Mouse (Mus musculus) cerebellum, postnatal 10 days (tissue): ENCODE results near the gene Col23a1.
A peak's percentile ranks its signal among the peaks of the same experiment; 100 is the strongest.

Source experiments
- DNase-seq, 2 experiments: peaks; one replicate each; pipeline ENCODE4 v3.0.0; 2021; ENCODE audit warnings: mixed read lengths in 2 of 2

Gene Col23a1

DNA sequence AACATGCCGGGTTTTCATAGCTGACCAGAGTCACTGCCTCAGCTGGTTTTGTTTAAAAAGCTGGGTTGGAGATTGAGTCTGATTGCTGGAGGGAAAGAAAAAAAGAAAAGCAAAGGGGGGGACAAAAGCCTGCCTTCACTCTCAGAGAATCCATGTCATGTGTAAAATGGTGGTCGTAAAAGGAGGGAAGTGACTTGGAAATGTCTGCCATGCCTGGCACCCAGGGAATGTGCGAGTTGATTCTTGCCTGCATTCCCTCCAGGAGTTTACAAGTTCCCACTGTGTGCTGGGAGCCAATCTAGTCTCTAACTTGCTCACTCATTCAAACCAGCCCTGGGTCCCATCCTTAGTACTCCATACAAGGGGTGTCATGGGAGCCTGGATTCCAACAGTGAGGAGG, 100.8 kb downstream of the Col23a1 start:
- no peak for DNase-seq

DNA sequence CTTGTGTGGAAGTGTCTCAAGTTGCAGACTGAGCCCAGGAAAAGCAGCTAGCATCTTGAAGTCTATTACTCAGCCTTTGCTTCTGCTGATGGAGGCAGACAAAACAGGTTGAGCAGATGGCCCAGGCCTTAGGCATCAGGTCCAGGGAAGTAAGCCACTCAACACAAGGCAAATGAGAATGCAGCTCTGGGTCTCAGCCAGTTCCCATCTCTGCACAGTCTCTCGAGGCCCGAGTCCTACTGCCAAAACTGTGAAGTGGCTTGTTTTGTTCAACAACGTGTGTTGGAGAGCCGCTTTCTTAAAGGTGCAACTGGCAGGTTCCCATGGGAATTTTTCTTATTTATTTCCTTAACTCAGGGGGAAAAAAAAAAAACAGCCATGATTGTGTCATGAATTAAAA, 101.8 kb downstream of the Col23a1 start:
- peak; percentile 91 to 93 for DNase-seq

DNA sequence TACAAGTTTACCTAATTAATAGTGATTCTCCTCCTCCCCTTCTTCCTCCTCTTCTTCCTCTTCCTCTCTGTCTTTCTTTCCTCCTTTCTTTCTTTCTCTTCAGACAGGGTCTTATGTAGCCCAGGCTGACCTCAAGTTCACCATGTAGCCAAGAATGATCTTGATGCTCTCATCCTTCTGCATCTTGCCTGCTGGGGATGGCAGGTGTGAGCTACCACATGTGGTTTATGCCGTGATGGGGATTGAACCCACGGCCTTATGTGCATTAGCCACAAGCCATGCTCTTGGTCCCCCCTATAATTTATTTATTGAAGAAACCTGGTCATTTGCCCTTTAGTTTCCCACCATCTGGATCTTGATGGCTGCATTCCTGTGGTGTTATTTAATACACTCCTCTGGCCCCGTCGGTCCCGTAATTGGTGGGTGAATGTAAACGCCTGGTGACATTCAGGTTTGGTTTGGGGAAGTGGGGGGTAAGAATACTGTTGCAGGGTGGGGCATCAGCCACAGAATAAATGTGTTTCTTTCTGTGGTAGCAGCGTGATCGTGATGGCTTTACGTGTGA, 104.7 kb downstream of the Col23a1 start:
- DNase-seq, result no peak

DNA sequence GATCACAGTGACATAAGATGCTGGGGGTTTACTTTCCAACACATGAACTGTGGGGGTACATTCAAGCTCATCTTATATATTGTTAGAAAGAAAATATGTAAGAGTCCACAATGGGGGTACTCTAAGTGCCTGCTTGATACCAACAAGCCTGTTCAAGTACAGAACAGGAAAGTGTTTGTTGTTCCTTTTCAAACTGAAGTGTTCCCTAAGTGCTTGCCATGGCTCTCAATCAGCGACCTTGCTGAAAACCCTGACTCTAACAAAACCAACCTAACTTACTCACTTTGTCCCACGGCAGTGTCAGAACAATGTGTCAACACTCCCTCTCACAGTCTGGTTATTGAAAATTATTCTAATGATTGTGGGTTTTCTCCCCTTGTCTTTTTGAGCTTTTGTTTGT, 106.7 kb downstream of the Col23a1 start:
- no peak for DNase-seq

DNA sequence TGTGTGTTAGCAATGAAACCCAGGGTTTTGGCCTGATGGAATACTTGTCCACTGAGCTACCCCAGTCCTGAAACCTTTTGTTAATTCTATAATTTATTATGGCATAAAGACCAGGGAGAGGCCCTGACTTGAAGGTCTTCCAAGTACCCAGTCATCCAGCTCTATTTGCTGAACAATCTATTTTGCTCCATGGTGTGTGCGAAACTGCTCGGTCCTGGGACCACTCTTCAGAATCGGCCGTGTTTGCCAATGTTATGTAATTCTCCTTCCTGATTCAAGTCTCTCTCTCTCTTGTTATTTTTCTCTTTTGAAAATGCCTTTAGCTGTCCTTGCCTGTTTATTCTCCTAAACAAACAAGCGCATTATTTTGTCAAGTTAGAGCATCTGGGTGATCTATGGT, 108.4 kb downstream of the Col23a1 start:
- DNase-seq, result no peak

DNA sequence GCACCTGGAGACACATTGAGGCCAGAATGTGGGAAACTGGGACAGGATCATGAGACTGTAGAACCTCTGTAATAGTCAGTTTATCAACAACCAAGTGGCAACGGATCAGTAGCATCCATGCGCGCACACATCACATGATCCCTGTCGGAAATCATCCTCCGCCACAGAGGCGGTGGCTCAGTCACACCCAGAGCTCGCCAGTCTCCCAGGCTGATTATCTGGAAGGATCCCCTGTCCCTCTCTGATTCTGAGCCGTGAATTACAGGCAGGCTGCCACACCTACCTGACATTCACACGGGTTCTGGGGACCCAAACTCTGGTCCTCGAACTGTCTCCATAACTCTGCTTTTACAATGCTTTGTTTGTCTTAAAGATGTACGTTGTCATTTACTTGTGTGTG, 110.6 kb downstream of the Col23a1 start:
- DNase-seq, result no peak

DNA sequence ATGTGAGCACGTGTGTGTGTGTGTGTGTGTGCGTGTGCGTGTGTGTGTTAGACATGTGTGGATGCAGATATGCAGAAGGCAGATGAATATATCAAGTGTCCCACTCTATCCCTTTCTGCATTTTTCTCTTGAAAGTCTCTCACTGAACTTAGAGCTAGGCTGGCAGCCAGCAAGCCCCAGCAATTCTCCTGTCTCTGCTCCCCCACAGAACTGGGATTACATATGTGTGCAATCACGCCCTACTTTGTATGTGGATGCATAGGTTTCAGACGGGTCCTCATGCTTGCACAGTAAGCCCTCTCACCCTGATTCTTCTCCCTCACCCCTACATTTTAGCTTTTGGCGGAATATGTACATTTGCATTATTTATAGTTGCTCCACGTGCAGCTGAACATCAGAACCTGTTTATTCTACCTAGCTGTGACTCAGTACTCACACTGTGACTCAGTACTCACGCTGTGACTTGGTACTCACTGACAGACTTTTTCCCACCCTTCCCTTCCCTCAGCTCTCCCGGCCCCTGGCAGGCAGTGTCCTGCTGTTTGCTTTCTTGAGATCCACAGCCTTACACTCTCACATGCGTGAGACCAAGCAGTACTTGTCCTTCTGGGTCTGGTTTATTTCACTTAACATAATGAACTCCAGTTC, 111.9 kb downstream of the Col23a1 start:
- DNase-seq, result no peak

DNA sequence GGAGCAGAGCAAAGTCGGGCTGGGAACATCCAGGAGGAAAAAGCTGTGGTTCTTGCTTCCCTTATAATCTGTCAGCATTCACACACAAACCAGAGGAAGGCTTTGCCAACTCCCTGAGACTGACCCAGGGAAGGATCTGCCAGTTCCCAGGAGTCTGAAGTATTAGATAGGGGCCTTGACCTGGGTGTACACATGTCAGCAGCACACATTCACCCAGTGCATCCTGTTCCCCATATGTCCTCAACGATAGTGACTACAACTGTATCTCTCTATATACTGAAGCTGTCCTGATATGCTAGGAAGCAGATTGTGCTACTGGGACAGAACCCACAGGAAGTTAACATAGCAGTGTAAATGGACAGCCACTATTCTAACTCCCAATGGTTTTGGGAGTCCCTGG, 114.2 kb downstream of the Col23a1 start:
- DNase-seq, result no peak

DNA sequence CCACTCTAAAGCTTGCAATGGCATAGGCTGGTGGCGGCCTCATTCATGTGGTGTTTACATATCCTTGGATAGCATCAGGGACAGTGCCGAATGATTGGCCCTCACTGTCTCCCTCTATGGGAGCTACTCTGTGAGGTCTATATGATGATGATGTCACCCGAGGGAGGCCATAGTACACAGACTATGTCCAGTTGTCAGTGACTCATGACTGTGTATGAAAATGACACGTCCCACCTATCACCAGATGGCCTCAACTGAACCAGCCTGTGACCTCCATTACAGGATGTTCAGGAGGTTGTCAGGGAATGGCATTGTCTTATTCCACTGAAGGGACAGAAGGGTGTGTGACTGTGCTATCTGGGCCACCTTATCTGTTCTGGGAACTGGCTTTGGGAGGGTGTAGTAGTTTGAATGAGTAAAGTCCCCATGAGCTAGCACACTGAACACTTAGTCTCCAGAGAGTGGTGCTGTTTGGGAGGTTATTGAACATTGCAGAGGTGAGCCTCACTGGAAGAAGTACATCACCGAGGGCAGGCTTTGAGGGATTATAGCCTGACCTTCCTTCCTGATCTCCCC, 115.2 kb downstream of the Col23a1 start:
- no peak for DNase-seq

DNA sequence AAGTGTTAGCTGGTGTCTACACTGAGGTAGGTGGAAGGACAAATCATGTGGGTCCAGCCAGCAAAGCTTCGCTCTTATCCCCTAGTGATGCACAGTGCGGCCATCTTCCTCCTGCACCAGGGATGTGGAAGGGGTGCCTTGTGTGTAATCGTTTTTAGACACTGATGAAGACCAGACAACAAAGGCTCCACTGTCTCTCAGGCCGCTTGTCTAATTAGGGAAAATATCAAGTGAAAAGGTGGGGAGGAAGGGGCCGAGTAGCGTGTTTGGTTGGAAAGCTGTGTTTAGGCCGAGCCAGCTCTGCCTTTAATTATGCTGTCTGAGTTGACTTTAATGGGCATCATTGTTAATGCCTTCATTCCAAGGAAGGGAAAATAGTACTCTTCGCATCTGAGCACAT, 116.8 kb downstream of the Col23a1 start:
- no peak for DNase-seq

DNA sequence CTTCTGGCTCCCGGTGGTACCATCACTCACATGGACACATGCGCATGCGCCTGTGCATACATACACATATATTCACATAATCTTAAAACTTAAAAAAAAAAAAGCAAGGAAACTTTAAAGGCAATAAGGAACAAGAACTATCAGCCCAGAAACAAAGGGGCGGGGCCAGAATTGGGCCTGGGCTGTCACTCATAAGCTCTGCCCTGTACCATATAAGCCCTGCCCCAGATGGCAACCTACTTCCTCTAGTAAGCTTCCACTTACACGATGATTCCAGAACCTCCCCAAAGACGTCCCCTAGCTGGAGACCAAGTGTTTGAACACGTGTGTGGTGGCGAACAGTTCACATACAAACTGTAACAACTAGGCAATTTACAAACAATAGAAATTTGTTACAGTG, 117.6 kb downstream of the Col23a1 start:
- DNase-seq, result no peak

DNA sequence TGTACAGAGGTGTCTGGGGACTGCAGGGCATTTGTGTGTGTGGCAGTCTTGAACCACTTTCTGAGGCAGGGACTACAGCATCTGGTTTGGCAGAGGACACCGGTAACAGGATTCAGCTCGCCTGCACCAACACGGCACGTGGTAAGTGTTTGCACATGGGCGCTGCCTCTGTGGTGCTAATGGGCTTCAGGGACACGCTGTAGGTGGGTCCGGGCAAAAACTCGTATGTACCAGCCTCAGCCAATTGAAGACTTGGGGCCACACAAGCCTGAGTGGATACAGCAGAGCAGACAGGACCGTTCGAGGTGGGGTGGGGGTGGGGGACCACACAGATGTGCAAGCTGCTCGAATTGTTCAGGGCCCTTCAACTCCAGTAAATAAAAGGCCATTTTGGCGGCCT, 121.1 kb downstream of the Col23a1 start:
- no peak for DNase-seq

DNA sequence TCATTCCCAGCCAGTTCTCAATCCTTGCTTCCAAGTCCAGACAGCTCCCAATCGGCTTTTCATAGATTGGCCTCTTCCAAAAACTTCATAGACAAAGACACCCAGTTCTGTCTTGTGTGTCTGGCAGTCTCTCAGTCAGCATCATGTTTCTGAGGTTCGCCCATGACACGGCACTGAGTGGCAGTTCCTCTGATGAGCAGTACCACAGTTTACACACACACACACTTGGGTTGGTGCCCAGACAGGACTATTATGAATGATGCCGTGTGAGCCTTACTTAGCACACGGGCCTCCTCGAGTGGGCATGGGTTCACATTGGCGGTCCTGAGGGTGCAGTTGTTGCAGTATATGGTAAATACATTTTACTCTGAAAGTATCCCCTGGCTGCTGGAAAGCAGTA, 124.8 kb downstream of the Col23a1 start:
- DNase-seq, result no peak

DNA sequence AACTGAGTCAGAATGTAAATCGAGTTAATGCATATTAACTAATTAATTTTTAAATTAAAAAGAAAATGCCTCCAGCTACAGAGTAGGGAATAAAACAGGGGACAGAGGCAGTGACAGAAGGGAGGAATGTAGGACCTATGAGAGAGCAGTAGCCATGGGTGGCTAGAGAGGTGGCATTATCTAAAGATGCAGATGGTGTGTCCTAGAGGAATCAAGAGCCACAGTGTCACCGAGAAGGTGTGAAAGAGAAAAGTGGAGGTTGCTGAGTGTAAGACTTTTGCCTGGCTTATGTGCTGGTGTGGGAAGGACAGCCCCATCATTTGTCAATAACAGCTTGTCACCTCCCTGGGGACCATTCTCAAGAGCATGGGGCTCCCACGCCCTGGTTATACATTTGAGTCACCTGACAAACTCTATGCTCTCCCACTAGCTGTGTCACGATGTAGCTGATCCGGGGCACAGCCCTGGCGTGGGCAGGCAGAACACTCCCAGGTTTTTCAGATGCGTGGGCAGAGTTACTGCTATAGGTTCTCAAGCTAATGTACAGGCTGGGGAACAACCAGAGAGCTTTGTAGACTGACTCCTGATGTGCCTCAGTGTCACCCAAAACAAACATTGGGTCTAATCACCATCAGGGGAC, 125.4 kb downstream of the Col23a1 start:
- no peak for DNase-seq

DNA sequence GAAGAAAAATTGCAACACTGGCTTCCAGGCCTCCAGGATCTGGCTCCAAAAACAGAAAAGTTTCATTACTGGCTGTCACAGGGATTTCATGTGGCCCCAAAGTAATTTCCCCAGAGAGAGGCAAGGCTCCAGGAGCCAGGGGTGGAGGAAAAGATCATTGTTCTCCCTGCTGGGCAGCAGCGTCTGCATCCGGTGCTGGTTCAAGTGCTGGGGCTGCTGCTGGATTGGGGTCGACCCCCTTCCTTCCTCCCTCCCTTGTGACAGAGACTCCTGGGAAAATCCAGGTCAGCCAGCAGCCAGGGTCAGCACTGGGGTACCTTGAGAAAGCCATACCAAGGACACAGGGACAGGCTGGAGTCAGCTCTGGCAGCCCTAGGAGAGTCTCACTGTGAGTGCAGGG, 129.1 kb downstream of the Col23a1 start:
- no peak for DNase-seq

DNA sequence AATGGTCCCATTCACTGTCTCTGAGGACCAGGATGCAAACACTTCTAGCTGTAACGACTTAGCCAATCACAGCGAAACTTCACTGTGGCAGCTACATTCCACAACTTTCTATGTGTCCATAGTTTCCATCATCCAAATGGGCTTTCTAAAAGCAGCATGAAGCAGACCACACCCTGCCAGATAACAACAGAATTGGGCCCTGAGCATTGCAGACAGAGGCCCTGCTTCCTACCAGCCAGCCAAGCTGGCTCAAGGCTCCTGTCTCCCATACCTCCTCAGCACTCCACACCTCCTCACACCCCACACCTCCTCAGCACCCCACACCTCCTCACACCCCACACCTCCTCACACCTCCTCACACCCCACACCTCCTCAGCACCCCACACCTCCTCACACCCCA, 132.2 kb downstream of the Col23a1 start:
- DNase-seq, result no peak

DNA sequence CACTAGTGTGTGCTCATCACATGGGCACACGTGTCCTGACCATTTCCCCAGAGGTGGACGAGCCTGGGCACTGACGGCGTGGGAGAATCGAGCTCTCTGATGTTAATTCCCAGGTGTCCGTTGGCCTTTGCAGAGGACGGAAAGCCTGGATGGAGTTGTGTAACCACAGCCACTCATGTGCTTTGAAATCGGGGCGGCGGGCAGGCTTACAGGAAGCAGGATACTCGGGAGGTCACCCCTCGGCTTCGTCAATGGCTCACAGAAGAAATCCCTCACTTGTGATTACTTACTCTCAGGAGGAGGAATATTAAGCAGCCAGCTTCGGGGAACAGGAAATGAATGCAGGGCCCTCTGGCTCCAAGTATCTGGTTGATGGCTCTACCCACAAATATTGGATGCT, 133.0 kb downstream of the Col23a1 start:
- DNase-seq, result no peak

DNA sequence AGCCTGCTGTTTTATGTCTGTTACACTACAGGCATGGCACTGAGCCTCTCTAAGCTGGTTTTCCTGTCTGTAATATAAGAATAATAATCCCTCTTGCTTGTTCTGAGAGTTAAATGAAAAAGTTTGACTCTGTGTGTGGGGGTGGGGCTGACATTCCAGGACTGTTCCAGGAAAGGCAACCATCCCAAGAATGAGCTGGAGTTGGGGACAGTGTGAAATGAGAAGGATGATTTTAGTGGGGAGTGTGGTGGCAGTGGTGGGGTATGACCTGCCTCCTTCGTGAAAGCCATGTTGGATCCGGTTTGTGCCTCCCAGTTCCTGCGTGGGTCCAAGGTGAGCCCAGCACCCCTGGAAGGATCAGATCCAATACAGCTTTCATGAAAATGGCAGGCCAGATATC, 136.4 kb downstream of the Col23a1 start:
- no peak for DNase-seq

DNA sequence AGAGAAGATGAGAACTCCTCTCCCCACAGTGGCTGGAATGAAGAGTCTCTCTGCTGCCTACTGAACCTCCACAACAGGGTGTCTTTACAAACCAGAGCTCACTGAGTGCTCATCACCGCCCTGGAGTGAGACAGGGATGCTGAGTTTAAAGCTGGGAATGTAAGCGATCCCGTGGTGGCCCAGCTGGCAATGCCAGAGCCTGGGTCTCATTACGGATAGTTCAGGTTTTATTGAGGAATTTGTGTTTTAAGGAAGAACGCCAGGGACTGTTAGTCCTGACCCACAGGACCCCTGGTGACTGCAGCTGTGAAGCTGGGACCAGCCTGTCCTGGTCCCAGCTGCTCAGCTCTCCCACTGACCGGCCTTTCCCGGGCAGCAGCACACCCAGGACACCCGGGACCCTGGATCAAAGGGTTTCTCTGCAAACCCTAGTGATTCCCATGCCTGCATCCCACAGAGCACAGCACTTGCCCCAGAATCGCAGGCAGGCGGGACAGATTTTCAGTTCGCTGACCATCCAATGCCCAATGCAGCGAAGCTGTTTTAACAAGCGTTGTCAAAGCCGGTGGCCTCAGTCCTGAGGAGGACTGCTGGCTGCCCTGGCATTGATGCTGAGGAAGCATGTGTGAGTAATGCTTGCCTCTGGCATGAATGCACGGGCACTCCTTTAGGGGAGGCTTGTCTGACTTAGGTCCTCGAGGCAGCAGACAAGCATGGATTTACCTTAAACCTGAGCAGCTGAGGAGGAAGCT, 139.9 kb downstream of the Col23a1 start:
- peak; percentile 62 to 71 for DNase-seq

DNA sequence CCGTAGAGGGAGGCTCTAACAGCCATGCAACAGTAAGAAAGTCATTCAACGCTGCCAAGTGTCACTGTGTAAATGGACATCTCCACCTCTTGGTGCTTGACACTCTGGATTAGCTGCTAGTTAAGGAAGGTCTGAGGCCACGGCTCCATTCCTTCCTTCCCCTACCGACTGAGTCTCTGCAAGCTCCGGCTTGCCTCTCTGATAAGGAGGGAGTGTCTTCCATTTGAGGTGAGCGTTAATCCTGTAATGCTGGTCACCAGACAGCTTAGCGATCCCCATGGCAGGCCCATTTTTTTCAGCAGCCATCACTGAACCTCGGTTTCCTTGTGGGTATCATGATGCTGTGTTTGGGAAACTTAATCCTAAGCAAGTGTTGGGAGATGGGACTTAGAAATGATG, 140.5 kb downstream of the Col23a1 start:
- DNase-seq, result no peak

DNA sequence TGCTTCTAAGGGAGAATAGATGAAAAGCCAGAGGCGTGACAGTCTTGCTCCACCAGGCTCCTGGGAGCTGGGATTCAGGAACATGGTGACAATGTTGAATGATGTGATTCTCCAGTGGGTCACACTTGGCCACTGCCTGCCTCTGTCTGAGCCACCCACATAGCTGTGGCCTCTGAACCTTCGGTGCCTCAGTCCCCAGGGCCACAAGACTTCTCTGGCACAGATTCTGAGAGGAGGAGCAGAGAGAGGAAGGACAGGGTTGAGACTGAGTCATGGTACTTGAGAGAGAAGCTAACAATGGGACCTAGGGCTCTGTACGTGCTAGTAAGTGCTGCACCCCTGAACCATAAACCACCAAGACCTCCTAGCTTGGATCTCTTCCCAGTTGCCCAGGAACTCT, 141.6 kb downstream of the Col23a1 start:
- no peak for DNase-seq

DNA sequence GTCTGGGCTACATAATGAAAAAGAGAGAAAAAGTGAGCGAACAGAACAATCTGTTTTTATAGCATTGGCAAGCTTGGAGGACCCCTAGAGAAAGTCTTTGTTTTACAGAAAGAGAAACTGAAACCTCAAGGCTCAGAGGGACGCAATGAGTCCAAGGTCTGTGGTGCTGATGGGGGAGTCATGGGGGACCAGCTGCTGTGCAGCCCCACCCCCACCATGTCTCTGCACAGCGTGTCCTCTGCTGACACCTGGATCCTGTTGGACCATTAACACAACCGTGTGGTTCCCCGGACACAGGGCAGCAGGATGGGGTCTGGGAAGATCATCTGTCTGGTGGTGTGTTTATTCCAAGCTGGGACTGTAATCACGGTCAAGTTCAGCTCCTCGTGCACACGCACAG, 142.2 kb downstream of the Col23a1 start:
- no peak for DNase-seq

DNA sequence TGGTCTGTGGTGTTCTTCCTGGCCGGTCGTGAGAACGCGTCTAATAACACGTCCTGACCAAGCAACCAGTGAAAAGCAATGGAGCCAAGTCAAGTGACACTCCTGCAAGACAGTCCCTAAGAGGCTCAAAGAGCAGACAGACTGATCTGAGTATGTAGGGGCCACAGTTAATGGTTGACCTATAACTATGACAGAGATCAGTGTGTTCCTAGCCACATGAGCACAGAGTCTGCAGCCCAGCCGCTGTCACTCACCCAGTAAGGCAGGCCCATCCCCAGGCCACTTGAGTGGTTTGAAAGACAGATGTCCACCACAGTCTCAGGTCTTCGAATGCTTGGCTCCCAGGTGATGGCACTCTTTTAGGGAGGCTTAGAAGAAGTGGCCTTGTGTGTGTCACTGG, 152.3 kb downstream of the Col23a1 start:
- DNase-seq, result no peak

DNA sequence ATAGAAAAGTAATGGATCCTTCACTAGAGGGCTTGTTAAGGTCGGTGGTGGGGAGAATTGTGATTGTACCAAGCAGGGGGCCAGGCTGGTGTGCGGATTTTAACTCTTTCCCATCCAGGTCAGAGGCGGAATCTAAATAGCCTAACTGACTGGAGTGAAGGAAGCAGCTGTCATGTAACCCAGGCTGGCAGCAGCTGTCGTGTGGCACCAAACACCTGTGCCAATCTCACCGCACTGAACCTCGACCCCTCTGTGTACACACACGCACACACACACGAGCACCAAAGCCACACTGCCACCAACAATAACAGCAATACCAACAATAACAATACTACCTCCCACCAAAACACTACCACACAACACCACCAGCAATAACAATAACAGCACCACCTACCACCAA, 152.9 kb downstream of the Col23a1 start:
- no peak for DNase-seq
